Comparison of ENCODE assay signal across 13 mouse cellular contexts in genomic region chr4:155120038-155120437, GRCm38 (mm10). TPM values are rescaled to one million over a fixed set of nuclear protein-coding genes. Genes with fewer than 3 reads are reported as not detected.
DNase-seq lines count a peak whose midpoint lies in the region; ATAC-seq and TF ChIP-seq lines count a peak whose summit lies in the region.
"Had no signal": no experiment of that assay in that cellular context is flagged by ENCODE, and none has a peak within 500 bp of the region (broad histone marks: within the 10 kb centered on the region; RNA-seq: fewer than 3 reads in every experiment).

No protein-coding gene starts in this region.

- H3K9ac ChIP-seq in kidney, embryonic 16.5 days (replicated peaks; ENCODE audit: low read length): no peak overlapping the region
- H3K9ac ChIP-seq in limb, embryonic 13.5 days: no peak overlapping the region
- H3K9ac ChIP-seq: forebrain, embryonic 12.5 days; midbrain, embryonic 13.5 days had no signal

- peak overlapping the region; percentile 32 for H3K27ac ChIP-seq in kidney, embryonic 16.5 days (ENCODE audit: low read length)
- H3K27ac ChIP-seq in embryonic facial prominence, embryonic 10.5 days (replicated peaks): 0 out of 2 replicates have a peak overlapping the region, but pooled peaks have one; percentile 16
- H3K27ac ChIP-seq in limb, embryonic 13.5 days: peak overlapping the region; percentile 96; the same call in 1 of the 2 replicates
- peak overlapping the region; percentile 78 for H3K27ac ChIP-seq in small intestine, adult 2 months (ENCODE audit: insufficient read depth, low read depth, low read length)
- H3K27ac ChIP-seq: forebrain, embryonic 12.5 days; heart, embryonic 10.5 days; midbrain, embryonic 13.5 days had no signal

- peaks cover 32% of the 10 kb centered on the region for H3K4me1 ChIP-seq in kidney, embryonic 16.5 days (ENCODE audit: insufficient read depth, low read length)
- peaks cover 73% of the 10 kb centered on the region for H3K4me1 ChIP-seq in embryonic facial prominence, embryonic 10.5 days
- H3K4me1 ChIP-seq in limb, embryonic 13.5 days: peaks cover 67% of the 10 kb centered on the region
- H3K4me1 ChIP-seq in small intestine, adult 2 months (ENCODE audit: control insufficient read depth, insufficient read depth, insufficient read length, low read length): peaks cover 32% of the 10 kb centered on the region

- no peak for TF ChIP-seq POLR2A in small intestine, adult 2 months (IDR thresholded peaks at IDR 0.05; ENCODE audit: low read depth, low read length)

- no peak for ATAC-seq in kidney, embryonic 16.5 days (ENCODE audit: low FRiP score, low TSS enrichment)
- ATAC-seq in limb, embryonic 13.5 days (ENCODE audit: low FRiP score, low read depth): no peak
- ATAC-seq: midbrain, embryonic 13.5 days had no signal

- no peak overlapping the region for H3K4me2 ChIP-seq in kidney, embryonic 16.5 days (replicated peaks; ENCODE audit: low read depth, low read length)
- no peak overlapping the region for H3K4me2 ChIP-seq in limb, embryonic 13.5 days (replicated peaks)
- H3K4me2 ChIP-seq: forebrain, embryonic 12.5 days; midbrain, embryonic 13.5 days had no signal

- H3K36me3 ChIP-seq in kidney, embryonic 16.5 days (ENCODE audit: insufficient read depth, low read length): no peaks in the 10 kb centered on the region
- H3K36me3 ChIP-seq in embryonic facial prominence, embryonic 10.5 days (replicated peaks): no peaks in the 10 kb centered on the region; the same call in 1 of the 2 replicates
- H3K36me3 ChIP-seq in limb, embryonic 13.5 days: peaks cover 11% of the 10 kb centered on the region; the same call in 1 of the 2 replicates
- H3K36me3 ChIP-seq in small intestine, adult 2 months (ENCODE audit: control insufficient read depth, insufficient read depth, low read length): no peaks in the 10 kb centered on the region
- H3K36me3 ChIP-seq: forebrain, embryonic 12.5 days; midbrain, embryonic 13.5 days had no signal

- no peak overlapping the region for H3K4me3 ChIP-seq in kidney, embryonic 16.5 days (ENCODE audit: low read length)
- no peak overlapping the region for H3K4me3 ChIP-seq in embryonic facial prominence, embryonic 10.5 days
- H3K4me3 ChIP-seq in limb, embryonic 13.5 days: no peak overlapping the region
- no peak overlapping the region for H3K4me3 ChIP-seq in small intestine, adult 2 months (ENCODE audit: low read depth, low read length)
- H3K4me3 ChIP-seq: forebrain, embryonic 12.5 days; heart, embryonic 10.5 days; midbrain, embryonic 13.5 days had no signal

- 74% methylated on average over 7 of the region's 7 CpGs for WGBS in kidney, embryonic 16.5 days
- 87% methylated on average over 7 of the region's 7 CpGs for WGBS in embryonic facial prominence, embryonic 10.5 days
- 68% methylated on average over 7 of the region's 7 CpGs for WGBS in limb, embryonic 13.5 days
- WGBS in small intestine, adult 2 months: 51% methylated on average over 7 of the region's 7 CpGs

- DNase-seq in kidney, adult 18-20 months: no peak
- no peak for DNase-seq in embryonic facial prominence, embryonic 10.5 days (ENCODE audit: low spot score)
- DNase-seq in heart, postnatal 4 days: no peak
- DNase-seq in layer of hippocampus, adult 9-11 months: no peak
- DNase-seq: cerebellum, postnatal 14 days; heart, postnatal 36 days; kidney, postnatal 10 days had no signal

- H3K9me3 ChIP-seq in kidney, embryonic 16.5 days (ENCODE audit: low read length): peaks cover 3% of the 10 kb centered on the region; the same call in 1 of the 2 replicates
- H3K9me3 ChIP-seq in embryonic facial prominence, embryonic 10.5 days: peaks cover 7% of the 10 kb centered on the region; the same call in 1 of the 2 replicates
- peaks cover 20% of the 10 kb centered on the region for H3K9me3 ChIP-seq in limb, embryonic 13.5 days
- H3K9me3 ChIP-seq: forebrain, embryonic 12.5 days; midbrain, embryonic 13.5 days had no signal

- peak; percentile 13; the same call in 1 of the 2 replicates for TF ChIP-seq CTCF in small intestine, adult 2 months (IDR thresholded peaks at IDR 0.05; ENCODE audit: extremely low read depth, insufficient read length, insufficient replicate concordance, low read depth, low read length)

- no peaks in the 10 kb centered on the region for H3K27me3 ChIP-seq in kidney, embryonic 16.5 days (ENCODE audit: insufficient read depth, low read length)
- H3K27me3 ChIP-seq in embryonic facial prominence, embryonic 10.5 days (replicated peaks; ENCODE audit: low read depth, poor library complexity, severe bottlenecking): no peaks in the 10 kb centered on the region
- H3K27me3 ChIP-seq in limb, embryonic 13.5 days: no peaks in the 10 kb centered on the region
- H3K27me3 ChIP-seq in small intestine, adult 2 months (ENCODE audit: control insufficient read depth, insufficient read depth, low read length): no peaks in the 10 kb centered on the region
- H3K27me3 ChIP-seq: midbrain, embryonic 13.5 days had no signal

RNA-seq across cellular contexts. Expression of gene Morn1, which starts 33.7 kb away (rescaled TPM):
- polyA plus RNA-seq in kidney, embryonic 16.5 days (2015; fragmentation: Nextera tagmentation; extraction: Ambion mirVana): 5.9 and 7.0 TPM in 2 replicates
- polyA plus RNA-seq in embryonic facial prominence, embryonic 10.5 days (2016; fragmentation: Nextera tagmentation; extraction: Ambion mirVana): 4.3 and 5.4 TPM in 2 replicates
- polyA plus RNA-seq in limb, embryonic 13.5 days (2015; fragmentation: Nextera tagmentation; extraction: Ambion mirVana): 4.9 and 7.5 TPM in 2 replicates
- 1.7 and 3.1 TPM in 2 replicates for polyA plus RNA-seq in small intestine, adult 2 months (2012; rRNA removed)
- 1 to 10 TPM; 2.8 to 3.0 TPM for total RNA-seq in heart, postnatal 4 days (2021)

RNA-seq across cellular contexts. Expression of gene Rer1, which starts 33.9 kb away (rescaled TPM):
- 158 and 162 TPM in 2 replicates for polyA plus RNA-seq in kidney, embryonic 16.5 days (2015; fragmentation: Nextera tagmentation; extraction: Ambion mirVana)
- 128 and 134 TPM in 2 replicates for polyA plus RNA-seq in embryonic facial prominence, embryonic 10.5 days (2016; fragmentation: Nextera tagmentation; extraction: Ambion mirVana)
- polyA plus RNA-seq in limb, embryonic 13.5 days (2015; fragmentation: Nextera tagmentation; extraction: Ambion mirVana): 147 and 149 TPM in 2 replicates
- 53.2 and 91.9 TPM in 2 replicates for polyA plus RNA-seq in small intestine, adult 2 months (2012; rRNA removed)
- 10 to 100 TPM; 76.1 to 78.4 TPM for total RNA-seq in heart, postnatal 4 days (2021)

RNA-seq across cellular contexts. Expression of gene Pex10, which starts 53.2 kb away (rescaled TPM):
- polyA plus RNA-seq in kidney, embryonic 16.5 days (2015; fragmentation: Nextera tagmentation; extraction: Ambion mirVana): 26.3 and 27.3 TPM in 2 replicates
- polyA plus RNA-seq in embryonic facial prominence, embryonic 10.5 days (2016; fragmentation: Nextera tagmentation; extraction: Ambion mirVana): 19.0 and 22.2 TPM in 2 replicates
- 22.3 and 22.6 TPM in 2 replicates for polyA plus RNA-seq in limb, embryonic 13.5 days (2015; fragmentation: Nextera tagmentation; extraction: Ambion mirVana)
- polyA plus RNA-seq in small intestine, adult 2 months (2012; rRNA removed): 7.8 and 15.2 TPM in 2 replicates
- 10 to 100 TPM; 16.6 to 17.1 TPM for total RNA-seq in heart, postnatal 4 days (2021)

Comparison
In these comparisons a context has a peak if more than half of its experiments do, and no peak if none do; other contexts are left out.
1. H3K27ac ChIP-seq: peak in every context shown above with its lines; median percentile 96 in limb, embryonic 13.5 days; 78 in small intestine, adult 2 months; 32 in kidney, embryonic 16.5 days; 16 in embryonic facial prominence, embryonic 10.5 days.